Mouse (Mus musculus): ENCODE results near the gene Ptchd4.

GRCm38 (mm10) chr17:42364716-42365115, 49.0 kb downstream of the Ptchd4 start:
- TF ChIP-seq CTCF (IDR thresholded peaks at IDR 0.05) (no peak), EP300 (IDR thresholded peaks at IDR 0.05) (no peak)
